Mouse (Mus musculus): ENCODE results near the gene Aftph.

Gene Aftph

GRCm38 (mm10) chr11:20647902-20648625, 93.3 kb downstream of the Aftph start:
- no peak for DNase-seq (ENCODE audit: low spot score)

- no peak for DNase-seq (ENCODE audit: low spot score)
Observed at GRCm38 (mm10) chr11:20646986-20647726, 94.2 kb downstream of the Aftph start.

GRCm38 (mm10) chr11:20646142-20646541, 95.2 kb downstream of the Aftph start:
- no peak for DNase-seq (ENCODE audit: low spot score)

GRCm38 (mm10) chr11:20645521-20645920, 95.9 kb downstream of the Aftph start:
- DNase-seq (ENCODE audit: low spot score) = no peak

- no peak for DNase-seq (ENCODE audit: low spot score)
Observed at GRCm38 (mm10) chr11:20644872-20645271, 96.5 kb downstream of the Aftph start.

- DNase-seq (ENCODE audit: low spot score) = no peak
Observed at GRCm38 (mm10) chr11:20644166-20644565, 97.2 kb downstream of the Aftph start.

- DNase-seq (ENCODE audit: low spot score) = no peak
Observed at GRCm38 (mm10) chr11:20643161-20643560, 98.2 kb downstream of the Aftph start.

GRCm38 (mm10) chr11:20642321-20642720, 99.1 kb downstream of the Aftph start:
- DNase-seq (ENCODE audit: low spot score) = no peak

GRCm38 (mm10) chr11:20639918-20640447, 101.4 kb downstream of the Aftph start:
- DNase-seq (ENCODE audit: low spot score) = no peak

- no peak for DNase-seq (ENCODE audit: low spot score)
Observed at GRCm38 (mm10) chr11:20638841-20639240, 102.5 kb downstream of the Aftph start.

GRCm38 (mm10) chr11:20637060-20637459, 104.3 kb downstream of the Aftph start:
- no peak for DNase-seq (ENCODE audit: low spot score)

- DNase-seq (ENCODE audit: low spot score) = no peak
Observed at GRCm38 (mm10) chr11:20636114-20636513, 105.3 kb downstream of the Aftph start.

GRCm38 (mm10) chr11:20635646-20636045, 105.7 kb downstream of the Aftph start:
- DNase-seq (ENCODE audit: low spot score) = no peak
